Mouse (Mus musculus): ENCODE results near the gene Mesd.

Gene Mesd

DNA sequence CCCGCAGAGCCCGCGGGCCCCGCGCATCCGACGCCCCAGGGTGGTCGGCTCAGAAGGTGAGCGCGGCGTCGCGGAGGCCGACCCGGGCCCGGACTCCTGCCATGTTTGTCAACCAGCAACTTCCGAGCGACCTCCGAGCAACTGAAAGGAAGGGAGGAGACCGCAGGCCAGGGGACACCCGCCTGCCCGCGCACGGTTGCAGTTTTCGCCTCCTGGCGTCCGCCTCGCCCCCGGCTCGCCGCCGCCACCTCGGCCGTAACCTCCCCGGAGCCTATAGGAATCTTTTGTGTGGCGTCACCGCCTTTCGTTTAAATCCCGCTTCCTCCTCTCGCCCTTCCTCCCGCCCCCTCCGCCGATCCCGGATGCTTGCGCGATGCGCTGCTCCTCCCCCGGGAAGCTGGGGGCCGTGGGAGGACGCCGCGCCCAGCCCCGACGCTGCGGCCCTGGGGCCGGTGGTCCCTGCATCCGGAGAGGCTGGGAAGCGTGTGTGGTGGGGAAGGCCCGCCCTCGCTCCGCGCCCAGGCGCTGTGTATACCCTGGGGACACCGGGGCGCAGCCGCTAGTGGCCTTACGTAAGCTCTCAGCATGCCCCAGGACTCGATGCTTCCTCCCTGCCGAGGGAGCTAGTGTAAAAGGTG is at the start of gene Mesd, which contains the start of gene Tlnrd1:
Mesd (plus strand) TSS at position 446 of the 638 bp plus-strand sequence.
Tlnrd1 (minus strand) TSS at position 285 of the 638 bp plus-strand sequence.
- DNase-seq (ENCODE audit: low read depth, low spot score): peak; percentile 89

DNA sequence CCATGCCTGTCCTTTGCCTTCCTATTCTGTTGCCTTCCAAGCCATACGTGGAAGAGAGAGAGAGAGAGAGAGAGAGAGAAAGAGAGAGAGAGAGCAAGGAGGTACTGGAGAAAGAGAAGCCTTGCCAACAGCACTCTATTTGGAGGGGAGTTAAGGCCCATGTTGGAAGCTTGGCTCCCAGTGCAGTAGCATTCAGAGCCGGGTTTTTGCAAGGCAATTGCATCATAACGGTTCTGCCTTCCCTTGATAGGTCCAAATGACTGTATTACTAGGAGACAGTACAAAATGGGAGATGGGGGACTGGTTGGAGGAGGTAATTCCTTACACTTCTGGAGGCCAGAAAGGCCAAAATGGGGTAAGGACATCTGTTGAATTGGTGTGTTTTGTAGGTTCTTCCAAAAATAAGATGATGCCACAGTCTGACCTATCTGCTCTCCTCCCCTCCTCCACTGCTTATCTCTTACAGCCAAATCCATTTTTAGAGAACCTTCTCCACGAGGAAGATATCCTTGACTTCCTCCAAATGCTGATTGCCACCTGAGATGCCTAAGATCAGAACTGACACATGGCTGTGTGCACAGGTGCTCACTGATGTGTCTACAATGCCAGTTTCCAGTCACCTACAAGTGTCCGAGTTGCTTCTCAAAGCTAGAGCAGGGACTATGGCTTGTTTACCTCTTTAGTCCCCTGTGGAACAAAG is 45.6 kb upstream of the Mesd start:
- DNase-seq (ENCODE audit: low read depth, low spot score): no peak

DNA sequence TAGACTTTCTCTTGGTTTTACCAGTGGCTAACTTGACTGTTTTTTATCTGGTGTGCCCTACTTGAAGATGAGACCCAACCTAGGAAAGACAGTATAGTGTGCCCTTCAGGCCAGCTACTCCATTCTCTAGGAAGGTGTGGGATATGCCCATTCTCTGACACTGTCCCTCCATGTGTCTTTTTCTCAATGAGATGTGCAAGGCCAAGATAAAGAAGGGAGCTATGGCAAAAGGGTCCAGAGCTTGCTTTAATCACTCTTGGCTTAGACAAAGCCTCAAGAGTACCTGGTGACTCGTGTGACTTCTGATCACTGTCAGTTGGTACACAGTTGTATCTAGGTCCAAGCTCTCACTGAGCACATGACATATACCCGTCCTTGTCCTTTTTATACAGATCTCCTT is 44.2 kb upstream of the Mesd start:
- no peak for DNase-seq (ENCODE audit: low read depth, low spot score)

DNA sequence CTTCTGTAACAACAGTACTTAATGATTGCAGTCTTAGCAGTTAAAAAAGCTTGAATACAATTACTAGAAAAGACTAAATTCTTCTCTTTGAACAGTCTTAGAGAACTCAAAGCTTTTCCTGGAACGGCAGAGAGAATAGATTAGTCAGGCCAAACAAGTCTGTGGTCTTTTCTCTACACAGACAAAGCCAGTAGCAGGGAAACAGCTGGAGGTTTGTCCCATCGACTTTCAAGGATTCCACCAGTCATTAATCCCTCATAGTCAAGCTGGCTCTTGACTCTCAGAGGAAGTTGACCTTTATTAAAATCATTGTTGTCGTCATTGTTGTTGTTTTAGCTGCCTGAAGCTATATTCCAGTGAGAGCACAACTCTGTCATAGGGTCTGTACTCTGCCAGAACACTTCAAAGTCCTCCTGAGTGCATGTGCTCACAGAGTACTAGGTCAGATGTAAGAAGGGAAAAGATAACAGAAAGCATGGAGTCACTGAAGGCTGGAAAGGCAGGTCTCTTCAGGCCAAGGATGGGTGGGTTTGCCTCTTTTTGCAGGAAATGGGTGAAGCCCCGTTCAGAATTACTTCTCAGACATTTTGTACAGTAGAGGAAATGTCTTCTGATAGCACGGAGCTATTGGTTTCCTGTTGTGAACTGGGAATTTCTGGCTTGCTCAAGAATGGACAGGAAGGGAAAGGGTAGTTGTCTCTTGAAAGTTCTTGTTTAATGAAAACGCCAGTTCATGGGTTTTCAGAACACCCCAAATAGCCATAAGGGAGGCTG is 41.6 kb upstream of the Mesd start:
- no peak for DNase-seq (ENCODE audit: low read depth, low spot score)

DNA sequence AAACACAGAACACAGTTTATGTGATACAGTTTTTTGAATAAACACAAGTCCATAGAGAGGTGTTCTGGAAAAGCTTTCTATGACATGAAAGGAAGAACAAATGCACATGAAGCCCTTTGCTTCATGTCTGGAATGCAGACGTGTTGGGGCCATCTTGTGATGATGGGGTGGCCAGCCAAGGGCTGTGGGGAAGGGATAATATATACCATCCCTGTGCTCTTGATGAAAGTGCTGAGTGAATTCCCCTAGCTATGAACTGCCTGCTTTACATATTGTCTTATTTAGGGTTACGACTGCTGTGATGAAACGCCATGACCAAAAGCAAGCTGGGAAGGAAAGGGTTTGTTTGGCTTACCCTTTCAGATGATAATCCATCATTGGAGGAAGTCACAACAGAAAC is 39.5 kb upstream of the Mesd start:
- no peak for DNase-seq (ENCODE audit: low read depth, low spot score)

DNA sequence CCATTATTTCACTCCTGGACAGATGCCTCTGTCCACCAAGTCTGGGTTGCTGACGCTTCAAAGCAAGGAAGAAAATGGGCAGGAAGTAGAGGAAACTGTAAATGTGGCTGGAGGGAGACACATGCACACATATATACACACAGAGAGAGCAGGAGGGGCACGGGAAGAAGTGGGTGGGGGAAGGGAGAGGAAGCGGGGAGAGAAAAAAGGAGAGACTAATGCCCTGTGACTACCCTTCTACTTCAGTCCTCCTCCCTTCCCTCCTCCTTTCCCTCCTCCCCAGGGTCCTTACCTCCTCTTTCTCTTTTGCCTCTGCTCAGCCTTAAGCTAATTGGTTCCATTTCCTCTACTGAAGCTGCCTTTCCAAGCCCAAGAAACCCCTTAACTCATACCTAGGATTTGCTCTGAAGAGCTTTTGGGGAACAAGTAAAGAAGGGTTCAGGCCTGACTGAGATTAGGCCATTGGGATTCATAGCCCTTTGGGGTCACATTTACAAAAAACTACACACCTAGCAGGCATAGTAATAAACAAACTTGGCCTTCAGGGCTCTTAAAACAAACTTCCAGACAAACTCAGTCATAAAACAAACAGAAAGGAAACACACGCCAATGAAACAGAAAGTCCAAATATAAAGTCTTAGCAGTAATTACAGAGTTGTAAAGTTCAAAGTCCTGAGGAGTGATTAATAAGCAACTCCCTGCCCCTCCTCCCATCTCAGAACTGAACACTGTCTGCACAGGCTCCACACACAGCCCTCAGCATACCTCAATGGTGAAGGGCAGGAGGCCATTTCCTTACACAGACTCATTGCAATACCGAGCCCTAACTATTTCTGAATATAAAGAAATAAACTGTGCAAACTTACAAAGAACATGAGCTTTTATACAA is 36.8 kb upstream of the Mesd start:
- no peak for DNase-seq (ENCODE audit: low read depth, low spot score)

DNA sequence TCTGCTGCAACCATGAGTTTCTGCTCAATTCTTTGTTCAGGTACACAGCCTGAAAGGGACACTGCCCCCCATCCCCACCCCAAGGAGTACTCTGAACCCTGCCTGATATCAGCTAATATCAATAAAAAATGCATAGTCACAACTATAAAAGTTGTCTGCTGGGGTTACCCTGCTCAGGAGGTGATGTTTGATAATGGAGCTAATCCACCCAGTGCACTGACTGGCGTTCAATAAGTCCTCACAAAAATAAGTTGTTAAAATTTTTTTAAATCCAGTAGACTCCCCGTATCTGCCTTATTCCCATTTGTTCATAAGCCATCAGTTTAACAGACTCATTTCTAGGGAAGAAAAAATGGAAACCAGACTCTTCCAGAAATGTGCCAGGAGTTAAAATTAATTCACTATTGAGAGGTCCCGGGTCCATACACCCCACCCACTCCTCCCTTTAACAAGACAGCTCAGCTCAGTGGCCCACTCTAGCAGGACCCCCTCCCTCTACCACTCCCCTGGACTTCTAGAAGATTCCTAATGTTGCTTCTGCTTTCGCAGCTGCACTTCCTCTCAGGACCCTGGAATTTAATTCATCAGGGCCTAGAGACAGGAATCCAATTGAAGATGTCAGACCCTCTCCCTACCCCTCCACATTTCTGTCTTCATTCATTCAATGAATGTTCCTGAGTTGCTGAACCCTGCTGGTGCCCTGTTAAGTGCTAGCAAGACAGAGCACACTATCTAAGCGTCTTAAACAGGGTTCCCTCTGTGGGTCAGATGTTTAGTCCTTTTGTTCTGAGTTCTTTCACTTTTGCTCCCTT is 32.5 kb upstream of the Mesd start:
- no peak for DNase-seq (ENCODE audit: low read depth, low spot score)

DNA sequence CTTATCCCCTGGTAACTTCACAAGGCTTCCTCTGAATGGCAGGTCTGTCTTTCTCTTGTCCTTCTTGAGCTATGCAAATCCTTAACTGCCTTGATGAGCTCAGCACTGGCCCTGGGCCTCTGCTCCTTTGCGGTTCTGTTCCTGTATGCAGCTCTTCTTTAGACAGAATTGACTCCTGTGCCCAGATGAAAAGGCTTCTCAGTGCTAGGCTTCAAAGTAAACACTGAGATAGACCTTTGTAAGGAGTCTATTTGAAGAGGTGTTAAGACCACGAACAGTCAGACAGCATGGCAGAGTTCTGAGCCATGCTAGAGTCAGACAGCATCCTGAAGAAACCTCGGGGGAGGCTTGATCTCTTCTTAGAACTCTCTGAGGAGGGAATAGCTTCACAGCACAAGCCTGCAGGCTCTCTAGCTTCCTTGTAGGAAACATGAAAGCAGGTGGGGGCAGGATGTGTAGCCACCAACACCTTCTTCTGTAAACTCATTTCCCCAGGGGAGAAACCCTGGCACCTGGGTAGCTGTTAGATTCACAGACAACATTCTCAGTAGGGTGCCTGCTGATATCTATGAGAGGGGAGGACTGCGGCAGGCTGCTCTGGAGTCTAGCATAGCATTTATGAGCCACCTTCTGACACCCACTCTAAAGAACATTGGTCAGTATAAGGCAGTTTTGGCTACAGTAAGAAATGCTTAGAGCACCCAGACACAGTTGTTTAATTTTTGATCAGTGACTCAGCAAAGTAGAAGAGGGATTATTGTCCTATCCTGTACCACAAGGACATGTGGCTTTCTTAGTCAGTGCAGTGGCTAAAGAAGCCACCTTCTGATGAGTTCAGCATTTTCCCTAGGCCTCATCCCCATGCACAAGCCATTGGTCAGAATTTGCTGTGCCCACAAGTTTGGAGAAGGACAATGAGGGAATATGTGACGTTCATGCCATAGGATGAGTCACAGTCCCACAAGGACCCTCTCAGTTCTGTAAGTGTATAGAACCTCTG is 31.6 kb upstream of the Mesd start:
- DNase-seq (ENCODE audit: low read depth, low spot score): no peak

DNA sequence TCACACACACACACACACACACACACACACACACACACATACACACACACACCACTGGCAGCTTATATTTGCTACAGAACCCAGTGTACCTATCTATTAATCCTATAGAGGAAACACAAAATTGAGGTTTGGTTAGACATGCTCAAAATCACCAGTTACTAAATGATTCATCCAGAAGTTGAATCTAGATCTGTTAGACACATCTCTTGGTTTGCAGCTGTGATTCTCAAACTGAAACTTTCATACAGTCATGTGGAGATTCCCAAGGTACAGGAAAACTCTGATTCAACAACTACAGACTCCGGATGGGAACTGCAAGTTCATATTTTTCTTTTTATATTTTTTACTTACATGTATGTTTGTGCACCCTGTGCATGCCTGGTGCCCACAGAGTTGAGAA is 29.1 kb upstream of the Mesd start:
- DNase-seq (ENCODE audit: low read depth, low spot score): no peak

DNA sequence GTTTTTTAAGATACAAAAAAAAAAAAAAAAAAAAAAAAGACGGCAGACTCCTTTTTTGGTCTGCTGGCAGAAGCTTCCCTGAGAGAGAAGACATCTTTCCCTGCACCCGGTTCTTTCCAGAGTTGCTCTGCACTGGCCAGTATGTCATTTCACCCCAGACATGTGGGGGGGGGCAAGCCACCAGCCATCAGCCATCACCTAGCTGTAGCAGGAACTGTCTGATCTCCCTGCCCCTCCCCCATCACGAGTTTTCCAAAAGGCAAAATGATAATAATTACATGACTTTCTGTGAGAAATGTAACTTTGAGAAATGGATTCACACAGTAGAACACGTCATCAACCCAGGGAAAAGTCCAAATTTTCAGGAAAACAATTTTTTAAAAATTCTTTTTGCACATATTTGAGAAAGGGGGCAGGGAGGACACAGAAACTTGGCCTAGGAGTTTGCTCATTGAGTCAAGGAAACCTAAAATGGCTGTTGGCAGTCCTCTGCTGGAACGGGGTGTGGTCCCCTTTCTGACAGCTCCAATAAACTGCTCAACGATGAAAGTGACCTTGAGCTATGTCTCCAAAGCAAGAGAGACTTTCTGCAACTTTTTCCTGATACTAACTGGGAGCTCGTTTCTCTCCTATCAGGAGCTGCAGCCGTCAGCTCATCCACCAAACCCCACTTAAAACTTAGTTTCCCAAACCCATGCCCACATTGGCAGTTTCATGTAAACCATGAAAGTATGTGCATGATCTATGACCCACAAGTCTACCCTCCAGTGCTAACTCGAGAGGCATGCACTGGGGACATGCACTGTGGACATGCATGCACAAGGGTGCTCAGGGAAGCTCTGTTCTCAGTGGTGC is 27.7 kb upstream of the Mesd start:
- DNase-seq (ENCODE audit: low read depth, low spot score): no peak

DNA sequence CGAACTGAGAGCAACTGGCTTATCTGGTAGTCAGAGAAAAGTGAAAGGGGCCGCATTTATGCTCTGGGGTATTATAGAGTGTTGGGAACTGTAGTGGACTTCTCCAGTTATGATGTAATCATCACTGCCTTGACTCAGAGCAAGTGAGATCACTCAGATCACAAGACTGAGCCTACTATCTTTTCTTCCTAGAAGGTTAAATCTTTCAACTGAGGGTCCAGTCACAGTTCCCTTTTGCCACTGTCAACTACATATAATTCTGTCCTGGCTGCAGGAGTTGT is 27.1 kb upstream of the Mesd start:
- no peak for DNase-seq (ENCODE audit: low read depth, low spot score)

DNA sequence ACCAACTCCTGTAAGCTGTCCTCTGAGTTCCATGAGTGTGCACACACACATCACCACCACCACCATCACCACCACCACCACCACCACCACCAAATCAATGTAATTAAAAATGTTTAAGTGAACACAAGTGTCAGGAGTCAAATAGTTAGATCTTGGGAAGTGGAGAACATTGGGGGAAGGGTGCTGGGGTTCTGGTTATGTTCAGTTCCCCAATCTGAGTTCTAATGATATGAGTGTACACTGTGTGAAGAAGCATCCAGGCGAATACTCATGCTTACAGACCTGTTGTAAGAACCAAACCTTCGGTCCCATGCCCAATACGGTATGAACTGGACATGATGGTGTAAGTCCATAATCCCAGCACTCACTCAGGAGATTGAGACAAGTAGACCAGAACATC is 26.3 kb upstream of the Mesd start:
- no peak for DNase-seq (ENCODE audit: low read depth, low spot score)

DNA sequence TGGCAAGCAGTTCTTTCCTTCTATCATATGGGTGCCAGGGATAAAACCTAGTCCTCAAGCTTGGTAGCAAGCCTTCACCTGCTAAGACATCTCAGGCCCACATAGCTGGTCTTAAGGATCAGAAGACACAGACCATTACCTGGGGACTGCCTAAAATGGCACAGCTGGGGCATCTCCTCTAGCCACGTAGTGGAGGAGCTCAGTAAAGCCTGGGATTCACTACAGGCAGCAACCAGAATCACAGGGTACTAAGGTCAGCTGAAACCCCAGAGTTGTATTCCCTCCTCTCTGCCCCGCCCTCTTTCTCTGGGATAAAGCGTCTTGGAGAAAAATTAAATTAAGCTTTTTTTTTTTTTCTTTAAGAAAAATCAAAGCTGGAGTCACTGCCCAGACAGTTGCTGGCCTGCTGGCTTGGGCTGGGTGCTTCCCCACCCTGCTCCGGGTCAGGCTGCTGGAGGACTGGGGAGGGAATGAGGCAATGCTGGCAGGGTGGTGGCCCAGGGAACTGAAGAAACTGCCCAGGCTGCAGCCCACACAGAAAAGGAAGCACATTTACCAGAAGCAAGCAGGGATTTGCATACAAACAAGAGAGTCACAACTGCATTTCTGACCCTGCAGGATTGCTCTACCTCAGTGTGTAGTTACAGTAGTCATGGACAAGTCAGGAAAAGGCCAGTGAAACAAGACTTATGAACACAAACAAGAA is 24.7 kb upstream of the Mesd start:
- no peak for DNase-seq (ENCODE audit: low read depth, low spot score)

DNA sequence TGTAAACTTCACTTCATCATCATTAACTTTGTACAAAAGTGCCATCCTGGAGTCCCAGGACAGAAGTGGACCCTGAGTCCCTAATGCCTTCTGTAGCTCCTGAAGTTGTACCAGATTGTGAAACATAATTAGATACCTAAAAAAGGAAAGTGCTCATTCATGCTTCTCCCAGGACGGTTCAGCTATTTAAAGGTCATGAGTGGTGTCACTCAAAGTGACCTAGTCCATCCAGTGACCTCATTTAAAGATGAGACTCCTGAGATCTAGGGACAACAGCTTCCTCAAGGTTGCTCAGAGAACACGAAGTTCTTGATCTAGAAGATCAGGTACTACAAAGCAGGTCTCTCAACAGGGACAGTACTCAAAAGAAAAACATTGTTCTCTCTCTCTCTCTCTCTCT is 20.7 kb upstream of the Mesd start:
- DNase-seq (ENCODE audit: low read depth, low spot score): no peak

DNA sequence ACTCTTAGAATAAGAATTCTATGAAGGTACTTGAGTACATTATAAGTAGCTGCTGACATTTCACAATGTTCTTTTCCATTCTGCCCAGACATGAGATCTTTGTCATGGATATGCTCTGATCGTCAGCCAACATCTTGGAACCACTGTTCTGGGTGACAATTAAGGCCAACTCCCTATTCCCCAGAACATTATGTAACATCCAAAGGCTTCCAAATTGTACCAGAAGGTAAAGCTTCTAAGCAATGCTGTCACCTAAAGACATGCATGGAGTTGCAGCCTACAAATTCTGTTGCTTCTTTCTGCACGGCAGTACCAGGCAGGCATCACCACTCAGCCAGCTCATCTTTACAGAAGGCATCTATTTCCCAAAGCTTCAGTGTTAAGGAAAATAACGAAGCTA is 16.1 kb upstream of the Mesd start:
- no peak for DNase-seq (ENCODE audit: low read depth, low spot score)

DNA sequence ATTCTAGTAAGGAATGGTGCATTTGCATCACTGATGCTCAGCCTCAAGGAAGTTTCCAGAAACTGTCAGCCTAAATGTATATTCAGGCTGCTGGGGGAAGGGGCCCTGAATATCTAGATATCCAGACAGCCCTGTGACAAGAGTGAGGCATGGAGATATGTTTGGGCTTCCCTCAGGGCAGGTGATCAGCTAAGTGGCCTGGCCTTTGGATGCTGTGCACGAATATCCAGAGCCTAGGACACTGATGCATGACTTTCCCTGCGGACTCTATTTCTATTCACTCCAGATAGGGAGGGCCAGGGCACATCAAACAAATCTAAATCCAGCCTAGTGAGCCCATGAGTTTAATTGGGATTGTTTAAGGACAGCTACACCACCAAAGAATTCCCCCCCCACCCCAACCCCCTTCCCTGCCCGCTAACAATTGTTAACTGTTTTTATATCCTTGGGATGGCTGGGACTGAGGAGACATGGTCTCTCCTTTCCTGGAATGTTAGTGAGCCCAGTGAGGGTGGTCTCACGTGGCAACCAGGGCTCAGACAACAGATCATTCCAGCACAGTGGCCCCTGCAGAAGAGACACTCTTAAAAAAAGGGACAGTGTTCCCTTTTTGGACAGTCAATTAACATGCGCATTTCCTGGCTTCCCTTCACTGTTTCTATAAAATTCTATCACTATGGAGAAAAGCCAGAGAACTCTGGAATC is 14.3 kb upstream of the Mesd start:
- no peak for DNase-seq (ENCODE audit: low read depth, low spot score)

DNA sequence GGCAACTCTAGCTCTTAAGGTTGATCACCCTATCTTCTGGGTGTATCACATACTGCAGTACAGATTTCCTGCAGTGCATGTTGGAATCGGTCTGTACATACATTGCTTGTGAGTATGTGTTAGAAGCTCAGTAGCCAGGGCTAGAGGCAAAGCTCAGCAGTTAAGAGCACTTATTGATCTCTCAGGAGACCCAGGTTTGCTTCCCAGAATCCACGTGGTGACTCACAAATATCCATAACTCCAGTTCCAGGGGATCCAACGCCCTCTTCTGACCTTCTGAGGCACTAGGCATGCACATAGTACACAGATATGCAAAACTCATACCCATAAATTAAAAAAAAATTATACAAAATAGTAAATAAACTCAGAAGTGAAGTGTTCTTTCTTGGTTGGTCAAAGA is 7.2 kb upstream of the Mesd start:
- DNase-seq (ENCODE audit: low read depth, low spot score): no peak
